Mouse (Mus musculus) myocyte (in vitro differentiated cells): ENCODE data around the gene Magt1.

Experiments used
- CEBPB ChIP-seq: IDR thresholded peaks from 2 replicates; pipeline ENCODE4 v1.6.1; 2011; ENCODE audit warnings: mild to moderate bottlenecking, moderate library complexity; ENCODE audit not compliant: poor library complexity, insufficient read depth, severe bottlenecking
- MYOD1 ChIP-seq, 3 experiments: IDR thresholded peaks; one replicate each; pipeline ENCODE4 v1.6.1; 2011; ENCODE audit warnings: control low read depth in 2 of 3, low read depth in 2 of 3, mild to moderate bottlenecking in 2 of 3, moderate library complexity in 1 of 3; ENCODE audit not compliant: insufficient read length in 2 of 3, control insufficient read depth in 1 of 3
- POLR2A ChIP-seq: IDR thresholded peaks from one replicate; pipeline ENCODE4 v1.6.1; 2011; ENCODE audit warnings: low read depth, mild to moderate bottlenecking, control low read depth, moderate library complexity; ENCODE audit not compliant: insufficient read length
- POLR2AphosphoS2 ChIP-seq: IDR thresholded peaks from one replicate; pipeline ENCODE4 v1.6.1; 2011; ENCODE audit warnings: low read depth, control low read depth; ENCODE audit not compliant: insufficient read length
- TCF12 ChIP-seq: IDR thresholded peaks from one replicate; pipeline ENCODE4 v1.6.1; 2011; ENCODE audit warnings: mild to moderate bottlenecking, control low read depth; ENCODE audit not compliant: poor library complexity, insufficient read depth, severe bottlenecking
- USF1 ChIP-seq: IDR thresholded peaks from one replicate; pipeline ENCODE4 v1.6.1; 2011; ENCODE audit warnings: low read depth, mild to moderate bottlenecking, control low read depth, moderate library complexity

GRCm38 (mm10) chrX:106045455-106045854 is 33.7 kb upstream of the Magt1 start:
- TF ChIP-seq TCF12 = no peak
- no peak for TF ChIP-seq POLR2AphosphoS2
- TF ChIP-seq POLR2A = no peak
- no peak for TF ChIP-seq MYOD1 (IDR thresholded peaks at IDR 0.05; ENCODE audit: control insufficient read depth in 1 of 3, insufficient read length in 2 of 3, low read depth in 2 of 3)
- no peak for TF ChIP-seq CEBPB
- TF ChIP-seq USF1 = no peak
